23 mouse cellular contexts compared by ENCODE assay signal in the genomic region with DNA sequence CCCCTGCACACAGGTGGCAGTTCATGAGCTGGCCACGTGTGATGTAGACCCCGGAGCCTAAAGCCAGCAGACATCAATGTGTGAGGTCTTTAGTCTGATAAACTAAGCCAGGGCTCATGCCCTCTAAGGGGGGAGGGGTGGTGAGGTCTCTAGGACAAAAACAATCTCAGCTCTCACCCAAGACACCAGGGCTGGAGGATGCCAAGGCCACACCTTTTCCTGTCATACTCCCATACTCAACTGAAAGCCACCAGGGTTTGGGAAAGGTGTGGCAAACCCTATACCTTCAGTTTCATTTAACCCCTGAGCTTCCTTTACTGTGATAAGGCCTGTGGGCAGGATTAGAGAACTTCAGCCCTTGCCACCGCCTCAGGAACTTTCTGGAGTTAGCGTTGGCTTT. TPM values are rescaled to one million over a fixed set of nuclear protein-coding genes. Genes with fewer than 3 reads are reported as not detected.
A peak's percentile ranks its signal among the peaks of the same experiment; 100 is the strongest.
DNase-seq lines count a peak whose midpoint lies in the region; ATAC-seq and TF ChIP-seq lines count a peak whose summit lies in the region.
"Had no signal": no experiment of that assay in that cellular context is flagged by ENCODE, and none has a peak within 500 bp of the region (broad histone marks: within the 10 kb centered on the region; RNA-seq: fewer than 3 reads in every experiment).

No protein-coding gene starts in this region.

- 38% methylated on average over 4 of the region's 4 CpGs for WGBS in liver, embryonic 14.5 days (ENCODE audit: insufficient replicate concordance)
- WGBS in liver, embryonic 16.5 days (ENCODE audit: insufficient replicate concordance): 46% methylated on average over 4 of the region's 4 CpGs
- WGBS in small intestine, adult 2 months: 59% methylated on average over 4 of the region's 4 CpGs

- peak overlapping the region; percentile 20 for H3K4me2 ChIP-seq in liver, embryonic 14.5 days (ENCODE audit: low read depth)
- H3K4me2 ChIP-seq in liver, embryonic 16.5 days (ENCODE audit: low read depth, low read length): no peak overlapping the region
- H3K4me2 ChIP-seq: embryonic facial prominence, embryonic 13.5 days; forebrain, embryonic 13.5 days; heart, embryonic 11.5 days; heart, embryonic 15.5 days; hindbrain, embryonic 13.5 days had no signal

- TF ChIP-seq CTCF in liver, embryonic 14.5 days (IDR thresholded peaks at IDR 0.05; ENCODE audit: low read depth): no peak
- no peak for TF ChIP-seq CTCF in small intestine, adult 2 months (IDR thresholded peaks at IDR 0.05; ENCODE audit: extremely low read depth, insufficient read length, insufficient replicate concordance, low read depth, low read length)

- H3K9ac ChIP-seq in liver, embryonic 14.5 days (replicated peaks): no peak overlapping the region; the same call in 1 of the 2 replicates
- 0 out of 2 replicates have a peak overlapping the region, but pooled peaks have one; percentile 4 for H3K9ac ChIP-seq in liver, embryonic 16.5 days (ENCODE audit: low read depth, low read length)
- H3K9ac ChIP-seq: embryonic facial prominence, embryonic 13.5 days; forebrain, embryonic 13.5 days; forebrain, postnatal 0 days; heart, embryonic 15.5 days; hindbrain, embryonic 13.5 days had no signal

- H3K27me3 ChIP-seq in liver, embryonic 14.5 days (ENCODE audit: control insufficient read depth, insufficient read depth, low read length): no peaks in the 10 kb centered on the region
- no peaks in the 10 kb centered on the region for H3K27me3 ChIP-seq in liver, embryonic 16.5 days (ENCODE audit: control insufficient read depth, insufficient read depth, low read depth, low read length)
- no peaks in the 10 kb centered on the region for H3K27me3 ChIP-seq in small intestine, adult 2 months (ENCODE audit: control insufficient read depth, insufficient read depth, low read length)
- H3K27me3 ChIP-seq: embryonic facial prominence, embryonic 13.5 days; forebrain, embryonic 13.5 days; heart, embryonic 15.5 days; hindbrain, embryonic 13.5 days had no signal

- no peaks in the 10 kb centered on the region for H3K9me3 ChIP-seq in liver, embryonic 14.5 days (ENCODE audit: control insufficient read depth, low read length)
- no peaks in the 10 kb centered on the region for H3K9me3 ChIP-seq in liver, embryonic 16.5 days (replicated peaks; ENCODE audit: control insufficient read depth, low read length)
- H3K9me3 ChIP-seq: embryonic facial prominence, embryonic 13.5 days; forebrain, embryonic 13.5 days; heart, embryonic 15.5 days; hindbrain, embryonic 13.5 days had no signal

- TF ChIP-seq POLR2A in small intestine, adult 2 months (IDR thresholded peaks at IDR 0.05; ENCODE audit: low read depth, low read length): no peak

- peak overlapping the region; percentile 32 for H3K27ac ChIP-seq in liver, embryonic 14.5 days
- H3K27ac ChIP-seq in liver, embryonic 16.5 days (ENCODE audit: low read length): 0 out of 2 replicates have a peak overlapping the region, but pooled peaks have one; percentile 21
- H3K27ac ChIP-seq in small intestine, adult 2 months (ENCODE audit: insufficient read depth, low read depth, low read length): peak overlapping the region; percentile 60; the same call in 1 of the 2 replicates
- H3K27ac ChIP-seq: embryonic facial prominence, embryonic 13.5 days; forebrain, embryonic 13.5 days; heart, embryonic 15.5 days; hindbrain, embryonic 13.5 days; hindbrain, postnatal 0 days had no signal

- peaks cover 27 to 32% of the 10 kb centered on the region in 2 experiments for H3K4me1 ChIP-seq in liver, embryonic 14.5 days (replicated peaks; ENCODE audit: control insufficient read depth in 2 of 2, insufficient read depth in 2 of 2, low read length in 1 of 2)
- peaks cover 33% of the 10 kb centered on the region for H3K4me1 ChIP-seq in liver, embryonic 16.5 days (ENCODE audit: control insufficient read depth, low read depth, low read length)
- H3K4me1 ChIP-seq in small intestine, adult 2 months (ENCODE audit: control insufficient read depth, insufficient read depth, insufficient read length, low read length): 0 out of 2 replicates have a peak, but pooled peaks cover 2% of the 10 kb centered on the region

- DNase-seq in liver, embryonic 14.5 days (ENCODE audit: low read depth in 3 of 3, low spot score in 3 of 3): no peak
- DNase-seq in liver: no peak
- DNase-seq in T-cell, adult 2 months (ENCODE audit: low spot score): peak; percentile 27
- no peak for DNase-seq in kidney, postnatal 36 days
- DNase-seq in layer of hippocampus, adult 11-12 months (ENCODE audit: low spot score): no peak
- DNase-seq: adrenal gland, postnatal 14 days; B cell, adult 2 months; cerebellum, adult 11-12 months; cerebellum, adult 9-10 months; cerebellum, postnatal 36 days; forebrain, postnatal 0 days; gastrocnemius, postnatal 14 days; heart, adult 11 months; heart, postnatal 14 days had no signal

- no peak for TF ChIP-seq EP300 in liver, embryonic 14.5 days (IDR thresholded peaks at IDR 0.05; ENCODE audit: low read depth)

- H3K36me3 ChIP-seq in liver, embryonic 14.5 days (replicated peaks; ENCODE audit: control insufficient read depth, insufficient read depth, low read depth): no peaks in the 10 kb centered on the region
- H3K36me3 ChIP-seq in liver, embryonic 16.5 days (ENCODE audit: control insufficient read depth, insufficient read depth): no peaks in the 10 kb centered on the region
- H3K36me3 ChIP-seq in small intestine, adult 2 months (ENCODE audit: control insufficient read depth, insufficient read depth, low read length): peaks cover 27% of the 10 kb centered on the region
- H3K36me3 ChIP-seq: heart, embryonic 15.5 days had no signal

- peak; percentile 17; the same call in 1 of the 2 replicates for ATAC-seq in liver, embryonic 14.5 days (ENCODE audit: insufficient read depth)
- no peak for ATAC-seq in liver, embryonic 16.5 days (ENCODE audit: low read depth)
- ATAC-seq: activated CD4-positive, CD25-positive, alpha-beta regulatory T cell, adult 4 months; forebrain, embryonic 13.5 days; forebrain, postnatal 0 days; hindbrain, postnatal 0 days had no signal

- no peak overlapping the region for H3K4me3 ChIP-seq in liver, embryonic 14.5 days (ENCODE audit: insufficient read depth in 1 of 2, low read depth in 2 of 2, low read length in 2 of 2)
- H3K4me3 ChIP-seq in liver, embryonic 16.5 days (ENCODE audit: low read depth, low read length): no peak overlapping the region
- no peak overlapping the region for H3K4me3 ChIP-seq in small intestine, adult 2 months (ENCODE audit: low read depth, low read length)
- H3K4me3 ChIP-seq: embryonic facial prominence, embryonic 13.5 days; forebrain, embryonic 13.5 days; heart, embryonic 15.5 days; hindbrain, embryonic 13.5 days had no signal

RNA-seq across cellular contexts. Expression of gene Ubac1, which starts 40.7 kb away (rescaled TPM):
- polyA plus RNA-seq in liver, embryonic 14.5 days (2012; rRNA removed): 259 and 320 TPM in 2 replicates
- polyA plus RNA-seq in liver, embryonic 14.5 days (2014; fragmentation: Nextera tagmentation; extraction: Ambion mirVana): 504 and 526 TPM in 2 replicates
- 392 and 410 TPM in 2 replicates for polyA plus RNA-seq in liver, embryonic 16.5 days (2015; fragmentation: Nextera tagmentation; extraction: Ambion mirVana)
- 33.8 and 55.1 TPM in 2 replicates for polyA plus RNA-seq in small intestine, adult 2 months (2012; rRNA removed)
